ENCODE assay signal across 15 mouse cellular contexts in genomic region chr3:96599411-96599810, GRCm38 (mm10). TPM values are rescaled to one million over a fixed set of nuclear protein-coding genes. Genes with fewer than 3 reads are reported as not detected.
DNase-seq lines count a peak whose midpoint lies in the region; ATAC-seq lines count a peak whose summit lies in the region.
"Had no signal": no experiment of that assay in that cellular context is flagged by ENCODE, and none has a peak within 500 bp of the region (broad histone marks: within the 10 kb centered on the region; RNA-seq: fewer than 3 reads in every experiment).

No protein-coding gene starts in this region.

- H3K4me2 ChIP-seq in heart, embryonic 15.5 days, result 0 out of 2 replicates have a peak overlapping the region, but pooled peaks have one; percentile 90
- peak overlapping the region; percentile 98; the same call in 1 of the 2 replicates for H3K4me2 ChIP-seq in embryonic facial prominence, embryonic 13.5 days
- H3K4me2 ChIP-seq in forebrain, embryonic 15.5 days (replicated peaks), result peak overlapping the region; percentile 98; the same call in 1 of the 2 replicates
- H3K4me2 ChIP-seq in midbrain, embryonic 15.5 days, result peak overlapping the region; percentile 95; the same call in 1 of the 2 replicates

- no peak overlapping the region for H3K27ac ChIP-seq in heart, embryonic 15.5 days
- H3K27ac ChIP-seq in embryonic facial prominence, embryonic 13.5 days, result no peak overlapping the region
- H3K27ac ChIP-seq in forebrain, embryonic 15.5 days (replicated peaks), result no peak overlapping the region
- no peak overlapping the region for H3K27ac ChIP-seq in midbrain, embryonic 15.5 days

- H3K4me3 ChIP-seq in heart, embryonic 15.5 days, result no peak overlapping the region
- H3K4me3 ChIP-seq in embryonic facial prominence, embryonic 13.5 days, result no peak overlapping the region
- H3K4me3 ChIP-seq in forebrain, embryonic 15.5 days, result peak overlapping the region; percentile 55
- no peak overlapping the region for H3K4me3 ChIP-seq in midbrain, embryonic 15.5 days

- H3K9ac ChIP-seq in heart, embryonic 15.5 days, result no peak overlapping the region
- 0 out of 2 replicates have a peak overlapping the region, but pooled peaks have one; percentile 80 for H3K9ac ChIP-seq in embryonic facial prominence, embryonic 13.5 days
- no peak overlapping the region for H3K9ac ChIP-seq in forebrain, embryonic 15.5 days (replicated peaks)
- no peak overlapping the region for H3K9ac ChIP-seq in midbrain, embryonic 15.5 days

- intact Hi-C loops in heart, postnatal 25 days (cut with DNase I), result no loop called here

- DNase-seq in heart, postnatal 25 days (ENCODE audit: low spot score), result no peak
- no peak for DNase-seq in kidney, adult 11 months
- DNase-seq in cerebellum, adult 11 months, result no peak
- DNase-seq: adrenal gland, adult 8-10 months; lung, adult 2 months had no signal

- no peaks in the 10 kb centered on the region for H3K9me3 ChIP-seq in heart, embryonic 15.5 days (replicated peaks)
- no peaks in the 10 kb centered on the region for H3K9me3 ChIP-seq in embryonic facial prominence, embryonic 13.5 days
- no peaks in the 10 kb centered on the region for H3K9me3 ChIP-seq in forebrain, embryonic 15.5 days
- no peaks in the 10 kb centered on the region for H3K9me3 ChIP-seq in midbrain, embryonic 15.5 days

- 80% methylated on average over 3 of the region's 3 CpGs for WGBS in heart, embryonic 15.5 days
- WGBS in embryonic facial prominence, embryonic 13.5 days, result 65% methylated on average over 3 of the region's 3 CpGs
- 85% methylated on average over 3 of the region's 3 CpGs for WGBS in forebrain, embryonic 15.5 days
- 68% methylated on average over 3 of the region's 3 CpGs for whole genome bisulfite sequencing in midbrain, embryonic 15.5 days

- H3K27me3 ChIP-seq in heart, embryonic 15.5 days, result no peaks in the 10 kb centered on the region
- peaks cover 32% of the 10 kb centered on the region for H3K27me3 ChIP-seq in embryonic facial prominence, embryonic 13.5 days
- no peaks in the 10 kb centered on the region for H3K27me3 ChIP-seq in forebrain, embryonic 15.5 days
- peaks cover 3% of the 10 kb centered on the region; the same call in 1 of the 2 replicates for H3K27me3 ChIP-seq in midbrain, embryonic 15.5 days (replicated peaks)

- ATAC-seq in heart, embryonic 15.5 days (replicated peaks; ENCODE audit: insufficient number of reproducible peaks, insufficient read depth, low FRiP score, low read depth), result no peak
- no peak for ATAC-seq in embryonic facial prominence, embryonic 13.5 days (ENCODE audit: insufficient number of reproducible peaks, insufficient read depth, low FRiP score, low TSS enrichment, low read depth)
- no peak for ATAC-seq in forebrain, embryonic 15.5 days (replicated peaks)
- ATAC-seq in midbrain, embryonic 15.5 days (replicated peaks), result no peak
- ATAC-seq: CD4-positive, CD25-positive, alpha-beta regulatory T cell, adult 4 months; intestine, postnatal 0 days had no signal

- H3K4me1 ChIP-seq in heart, embryonic 15.5 days (replicated peaks), result peaks cover 67% of the 10 kb centered on the region
- peaks cover 66% of the 10 kb centered on the region for H3K4me1 ChIP-seq in embryonic facial prominence, embryonic 13.5 days
- H3K4me1 ChIP-seq in forebrain, embryonic 15.5 days, result peaks cover 79% of the 10 kb centered on the region
- H3K4me1 ChIP-seq in midbrain, embryonic 15.5 days, result peaks cover 83% of the 10 kb centered on the region

- H3K36me3 ChIP-seq in heart, embryonic 15.5 days, result no peaks in the 10 kb centered on the region
- H3K36me3 ChIP-seq in embryonic facial prominence, embryonic 13.5 days, result 0 out of 2 replicates have a peak, but pooled peaks cover 4% of the 10 kb centered on the region
- H3K36me3 ChIP-seq in forebrain, embryonic 15.5 days, result no peaks in the 10 kb centered on the region
- no peaks in the 10 kb centered on the region for H3K36me3 ChIP-seq in midbrain, embryonic 15.5 days (replicated peaks)

RNA-seq across cellular contexts. Expression of gene Lix1l, which starts 1.5 kb away (rescaled TPM):
- polyA plus RNA-seq in heart, embryonic 15.5 days (2015; fragmentation: Nextera tagmentation; extraction: Ambion mirVana), result 5.3 and 5.5 TPM in 2 replicates
- total RNA-seq in heart, postnatal 25 days (2021), result 10 to 100 TPM; 25.4 to 27.2 TPM
- 8.8 and 9.3 TPM in 2 replicates for polyA plus RNA-seq in embryonic facial prominence, embryonic 13.5 days (2015; fragmentation: Nextera tagmentation; extraction: Ambion mirVana)
- 5.0 and 6.4 TPM in 2 replicates for polyA plus RNA-seq in forebrain, embryonic 15.5 days (2015; fragmentation: Nextera tagmentation; extraction: Ambion mirVana)
- polyA plus RNA-seq in midbrain, embryonic 15.5 days (2015; fragmentation: Nextera tagmentation; extraction: Ambion mirVana), result 3.9 and 4.5 TPM in 2 replicates

RNA-seq across cellular contexts. Expression of gene Ankrd34a, which starts 3.0 kb away (rescaled TPM):
- 6.7 TPM in 2 replicates for polyA plus RNA-seq in heart, embryonic 15.5 days (2015; fragmentation: Nextera tagmentation; extraction: Ambion mirVana)
- 1 to 10 TPM; 1.9 to 2.4 TPM for total RNA-seq in heart, postnatal 25 days (2021)
- polyA plus RNA-seq in embryonic facial prominence, embryonic 13.5 days (2015; fragmentation: Nextera tagmentation; extraction: Ambion mirVana), result 3.1 and 3.2 TPM in 2 replicates
- polyA plus RNA-seq in forebrain, embryonic 15.5 days (2015; fragmentation: Nextera tagmentation; extraction: Ambion mirVana), result 12.5 and 13.4 TPM in 2 replicates
- polyA plus RNA-seq in midbrain, embryonic 15.5 days (2015; fragmentation: Nextera tagmentation; extraction: Ambion mirVana), result 15.0 and 16.7 TPM in 2 replicates
- total RNA-seq: granulocyte monocyte progenitor cell, adult 5-6 weeks; megakaryocyte, adult 5-6 weeks had no signal
- polyA plus RNA-seq: CD4-positive, CD25-positive, alpha-beta regulatory T cell, adult 4 months had no signal

RNA-seq across cellular contexts. Expression of gene Polr3gl, which starts 5.4 kb away (rescaled TPM):
- 34.8 and 38.3 TPM in 2 replicates for polyA plus RNA-seq in heart, embryonic 15.5 days (2015; fragmentation: Nextera tagmentation; extraction: Ambion mirVana)
- total RNA-seq in heart, postnatal 25 days (2021), result 10 to 100 TPM; 25.2 to 25.9 TPM
- 53.7 and 56.7 TPM in 2 replicates for polyA plus RNA-seq in embryonic facial prominence, embryonic 13.5 days (2015; fragmentation: Nextera tagmentation; extraction: Ambion mirVana)
- 42.4 and 45.3 TPM in 2 replicates for polyA plus RNA-seq in forebrain, embryonic 15.5 days (2015; fragmentation: Nextera tagmentation; extraction: Ambion mirVana)
- polyA plus RNA-seq in midbrain, embryonic 15.5 days (2015; fragmentation: Nextera tagmentation; extraction: Ambion mirVana), result 35.7 and 36.9 TPM in 2 replicates

RNA-seq across cellular contexts. Expression of gene Gm16253, which starts 22.6 kb away (rescaled TPM):
- 1.3 and 1.6 TPM in 2 replicates for polyA plus RNA-seq in heart, embryonic 15.5 days (2015; fragmentation: Nextera tagmentation; extraction: Ambion mirVana)
- total RNA-seq in heart, postnatal 25 days (2021), result 1 to 10 TPM; 1.1 to 2.1 TPM
- polyA plus RNA-seq in embryonic facial prominence, embryonic 13.5 days (2015; fragmentation: Nextera tagmentation; extraction: Ambion mirVana), result 1.3 and 1.5 TPM in 2 replicates
- 0.92 and 2.0 TPM in 2 replicates for polyA plus RNA-seq in forebrain, embryonic 15.5 days (2015; fragmentation: Nextera tagmentation; extraction: Ambion mirVana)
- polyA plus RNA-seq in midbrain, embryonic 15.5 days (2015; fragmentation: Nextera tagmentation; extraction: Ambion mirVana), result 1.1 and 2.1 TPM in 2 replicates
- total RNA-seq: adrenal gland, adult 8-10 months; granulocyte monocyte progenitor cell, adult 5-6 weeks; layer of hippocampus, adult 18-20 months; left cerebral cortex, postnatal 36 days had no signal
- polyA plus RNA-seq: lung, adult 2 months had no signal

RNA-seq across cellular contexts. Expression of gene Rbm8a, which starts 30.3 kb away (rescaled TPM):
- polyA plus RNA-seq in heart, embryonic 15.5 days (2015; fragmentation: Nextera tagmentation; extraction: Ambion mirVana), result 73.9 and 78.7 TPM in 2 replicates
- total RNA-seq in heart, postnatal 25 days (2021), result 10 to 100 TPM; 27.9 to 34.1 TPM
- 148 and 157 TPM in 2 replicates for polyA plus RNA-seq in embryonic facial prominence, embryonic 13.5 days (2015; fragmentation: Nextera tagmentation; extraction: Ambion mirVana)
- 132 and 144 TPM in 2 replicates for polyA plus RNA-seq in forebrain, embryonic 15.5 days (2015; fragmentation: Nextera tagmentation; extraction: Ambion mirVana)
- 121 and 127 TPM in 2 replicates for polyA plus RNA-seq in midbrain, embryonic 15.5 days (2015; fragmentation: Nextera tagmentation; extraction: Ambion mirVana)
